Mouse (Mus musculus): ENCODE measurements around the gene Cluh. TPM values are rescaled to one million over a fixed set of nuclear protein-coding genes. Genes with fewer than 3 reads are reported as not detected.

Cluh gene
- polyA plus RNA-seq, 1 experiment from 2014 or later = 18.7 TPM

DNA sequence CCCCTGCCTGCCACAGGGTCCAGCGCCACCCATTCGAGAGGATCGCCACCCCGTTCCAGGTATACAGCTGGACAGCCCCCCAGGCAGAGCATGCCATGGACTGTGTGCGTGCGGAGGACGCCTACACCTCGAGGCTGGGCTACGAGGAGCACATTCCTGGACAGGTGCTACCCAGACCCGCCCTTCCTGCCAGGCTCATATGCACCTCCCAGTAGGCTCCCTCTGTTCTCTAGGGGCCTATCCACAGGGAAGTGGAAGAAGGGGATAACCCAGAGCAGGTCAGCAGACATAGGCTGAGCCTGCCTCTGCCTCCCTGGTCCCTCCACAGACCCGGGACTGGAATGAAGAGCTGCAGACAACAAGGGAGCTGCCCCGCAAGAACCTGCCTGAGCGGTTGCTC lies 11.0 kb downstream of the Cluh start:
- Histone ChIP-seq H3K4me2 (ENCODE audit: low read length) (no peak overlapping the region), H3K27ac (ENCODE audit: low read depth, low read length) (no peak overlapping the region), H3K4me1 (ENCODE audit: control insufficient read depth, insufficient read depth, low read depth, low read length) (no peaks in the 10 kb centered on the region), H3K9ac (ENCODE audit: low read depth, low read length) (no peak overlapping the region), H3K9me3 (ENCODE audit: control insufficient read depth, low read length) (no peaks in the 10 kb centered on the region), H3K36me3 (ENCODE audit: control insufficient read depth, insufficient read depth, low read length) (peaks cover 63% of the 10 kb centered on the region), H3K4me3 (ENCODE audit: low read length) (no peak overlapping the region), H3K27me3 (replicated peaks; ENCODE audit: control insufficient read depth, insufficient read depth, low read length) (no peaks in the 10 kb centered on the region)
- WGBS = 97% methylated on average over 13 of the region's 13 CpGs
- ATAC-seq = no peak

DNA sequence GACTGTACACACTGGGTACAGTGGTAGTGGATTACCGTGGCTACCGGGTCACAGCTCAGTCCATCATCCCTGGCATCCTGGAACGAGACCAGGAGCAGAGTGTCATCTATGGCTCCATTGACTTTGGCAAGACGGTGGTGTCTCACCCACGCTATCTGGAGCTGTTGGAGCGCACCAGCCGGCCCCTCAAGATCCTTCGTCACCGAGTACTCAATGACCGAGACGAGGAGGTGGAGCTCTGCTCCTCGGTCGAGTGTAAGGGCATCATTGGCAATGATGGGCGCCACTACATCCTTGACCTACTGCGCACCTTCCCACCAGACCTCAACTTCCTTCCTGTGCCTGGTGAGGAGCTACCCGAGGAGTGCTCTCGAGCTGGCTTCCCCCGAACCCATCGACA lies 12.3 kb downstream of the Cluh start:
- Histone ChIP-seq H3K9ac (ENCODE audit: low read depth, low read length) (no peak overlapping the region), H3K36me3 (ENCODE audit: control insufficient read depth, insufficient read depth, low read length) (peaks cover 73% of the 10 kb centered on the region), H3K27ac (ENCODE audit: low read depth, low read length) (no peak overlapping the region), H3K27me3 (replicated peaks; ENCODE audit: control insufficient read depth, insufficient read depth, low read length) (no peaks in the 10 kb centered on the region), H3K9me3 (ENCODE audit: control insufficient read depth, low read length) (no peaks in the 10 kb centered on the region), H3K4me1 (ENCODE audit: control insufficient read depth, insufficient read depth, low read depth, low read length) (no peaks in the 10 kb centered on the region), H3K4me2 (ENCODE audit: low read length) (no peak overlapping the region), H3K4me3 (ENCODE audit: low read length) (no peak overlapping the region)
- WGBS = 96% methylated on average over 19 of the region's 19 CpGs
- no peak for ATAC-seq

DNA sequence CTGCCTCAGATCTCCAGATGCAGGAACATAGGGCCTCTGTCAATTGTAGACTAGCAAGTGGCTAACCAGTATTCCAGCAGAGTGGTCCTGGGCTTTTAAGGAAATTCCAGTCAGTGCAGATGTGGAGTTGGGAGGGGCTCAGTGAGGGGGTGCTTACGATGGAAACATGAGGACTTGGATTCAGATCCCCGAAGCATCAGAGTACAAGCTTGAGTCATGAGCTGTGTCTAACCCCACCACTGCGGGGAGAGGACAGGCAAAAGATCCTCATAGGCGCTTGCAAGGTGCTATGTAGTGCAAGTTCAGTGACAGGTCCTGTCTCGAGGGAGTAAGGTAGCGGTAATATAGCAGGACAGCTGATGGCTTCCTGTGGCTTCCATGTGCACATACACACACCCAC lies 12.9 kb downstream of the Cluh start:
- H3K27me3 ChIP-seq (replicated peaks; ENCODE audit: control insufficient read depth, insufficient read depth, low read length) = no peaks in the 10 kb centered on the region
- H3K4me1 ChIP-seq (ENCODE audit: control insufficient read depth, insufficient read depth, low read depth, low read length) = no peaks in the 10 kb centered on the region
- H3K27ac ChIP-seq (ENCODE audit: low read depth, low read length) = no peak overlapping the region
- H3K4me2 ChIP-seq (ENCODE audit: low read length) = no peak overlapping the region
- H3K9me3 ChIP-seq (ENCODE audit: control insufficient read depth, low read length) = no peaks in the 10 kb centered on the region
- peaks cover 76% of the 10 kb centered on the region for H3K36me3 ChIP-seq (ENCODE audit: control insufficient read depth, insufficient read depth, low read length)
- H3K4me3 ChIP-seq (ENCODE audit: low read length) = no peak overlapping the region
- WGBS = 90% methylated on average over 6 of the region's 6 CpGs
- no peak for ATAC-seq
- H3K9ac ChIP-seq (ENCODE audit: low read depth, low read length) = no peak overlapping the region

DNA sequence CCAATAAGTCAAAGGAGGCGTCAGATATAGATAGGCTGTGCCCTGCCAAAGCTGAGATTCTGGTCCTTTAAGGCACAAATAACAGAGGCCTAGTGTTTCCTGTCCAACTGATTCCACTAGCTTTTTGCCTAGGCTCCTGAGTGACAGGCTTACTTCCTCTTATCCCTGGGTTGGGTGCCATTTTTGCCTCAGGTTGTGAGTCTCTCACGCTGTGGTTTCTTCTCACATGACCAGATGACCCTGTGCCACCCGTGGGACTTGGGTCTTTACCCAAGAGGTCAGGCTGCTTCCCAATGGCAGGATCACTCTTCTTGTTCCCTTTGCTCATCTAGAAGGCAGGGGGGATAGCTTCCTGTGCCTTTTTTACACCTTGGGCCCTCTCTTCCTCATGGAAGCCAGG lies 15.0 kb downstream of the Cluh start:
- Histone ChIP-seq H3K27ac (ENCODE audit: low read depth, low read length) (no peak overlapping the region), H3K36me3 (ENCODE audit: control insufficient read depth, insufficient read depth, low read length) (peaks cover 79% of the 10 kb centered on the region), H3K9me3 (ENCODE audit: control insufficient read depth, low read length) (no peaks in the 10 kb centered on the region), H3K9ac (ENCODE audit: low read depth, low read length) (no peak overlapping the region), H3K4me2 (ENCODE audit: low read length) (no peak overlapping the region), H3K4me1 (ENCODE audit: control insufficient read depth, insufficient read depth, low read depth, low read length) (no peaks in the 10 kb centered on the region), H3K27me3 (replicated peaks; ENCODE audit: control insufficient read depth, insufficient read depth, low read length) (no peaks in the 10 kb centered on the region), H3K4me3 (ENCODE audit: low read length) (no peak overlapping the region)
- ATAC-seq = no peak
- 87% methylated on average over 3 of the region's 3 CpGs for WGBS

DNA sequence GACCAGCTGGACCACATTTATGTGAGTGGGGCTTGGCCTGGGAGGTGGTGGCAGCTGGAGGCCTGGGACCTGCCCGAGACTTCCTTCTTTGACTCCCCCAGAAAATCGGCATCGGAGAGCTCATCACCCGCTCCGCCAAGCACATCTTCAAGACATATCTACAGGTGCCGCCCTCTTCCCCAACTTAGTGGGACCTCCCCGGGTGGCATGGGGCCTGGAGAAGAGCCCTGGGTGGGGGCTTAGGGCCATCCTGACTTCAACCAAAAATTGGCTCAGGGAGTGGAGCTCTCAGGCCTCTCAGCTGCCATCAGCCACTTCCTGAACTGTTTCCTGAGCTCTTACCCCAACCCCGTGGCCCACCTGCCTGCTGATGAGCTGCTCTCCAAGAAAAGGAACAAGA lies 15.6 kb downstream of the Cluh start:
- Histone ChIP-seq H3K36me3 (ENCODE audit: control insufficient read depth, insufficient read depth, low read length) (peaks cover 78% of the 10 kb centered on the region), H3K4me2 (ENCODE audit: low read length) (no peak overlapping the region), H3K4me3 (ENCODE audit: low read length) (no peak overlapping the region), H3K9ac (ENCODE audit: low read depth, low read length) (no peak overlapping the region), H3K9me3 (ENCODE audit: control insufficient read depth, low read length) (no peaks in the 10 kb centered on the region), H3K4me1 (ENCODE audit: control insufficient read depth, insufficient read depth, low read depth, low read length) (no peaks in the 10 kb centered on the region), H3K27ac (ENCODE audit: low read depth, low read length) (no peak overlapping the region), H3K27me3 (replicated peaks; ENCODE audit: control insufficient read depth, insufficient read depth, low read length) (no peaks in the 10 kb centered on the region)
- 93% methylated on average over 8 of the region's 8 CpGs for WGBS
- ATAC-seq = no peak

DNA sequence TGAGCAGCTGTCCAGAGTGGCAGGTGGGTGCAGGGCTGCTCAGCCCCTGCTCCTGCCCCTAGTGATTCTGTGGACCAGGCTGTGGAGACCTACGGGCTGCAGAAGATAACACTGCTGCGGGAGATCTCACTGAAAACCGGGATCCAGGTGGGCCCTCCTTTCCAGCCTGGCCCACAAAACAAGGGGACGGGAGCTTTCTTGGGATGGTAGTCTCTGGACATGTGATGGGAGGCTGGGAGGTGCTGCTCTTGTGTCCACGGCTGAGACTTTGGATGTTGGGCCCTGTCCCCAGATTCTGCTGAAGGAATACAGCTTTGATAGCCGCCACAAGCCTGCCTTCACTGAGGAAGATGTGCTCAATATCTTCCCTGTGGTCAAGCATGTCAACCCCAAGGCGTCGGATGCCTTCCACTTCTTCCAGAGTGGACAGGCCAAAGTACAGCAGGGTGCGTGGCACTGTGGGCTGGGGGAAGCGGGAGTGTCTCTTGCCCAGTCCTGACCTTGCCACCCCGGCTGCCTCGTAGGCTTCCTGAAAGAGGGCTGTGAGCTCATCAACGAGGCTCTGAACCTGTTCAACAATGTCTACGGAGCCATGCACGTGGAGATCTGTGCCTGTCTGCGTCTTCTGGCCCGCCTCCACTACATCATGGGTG lies 16.5 kb downstream of the Cluh start:
- Histone ChIP-seq H3K9ac (ENCODE audit: low read depth, low read length) (no peak overlapping the region), H3K27ac (ENCODE audit: low read depth, low read length) (no peak overlapping the region), H3K36me3 (ENCODE audit: control insufficient read depth, insufficient read depth, low read length) (peaks cover 71% of the 10 kb centered on the region), H3K4me3 (ENCODE audit: low read length) (no peak overlapping the region), H3K4me1 (ENCODE audit: control insufficient read depth, insufficient read depth, low read depth, low read length) (no peaks in the 10 kb centered on the region), H3K9me3 (ENCODE audit: control insufficient read depth, low read length) (no peaks in the 10 kb centered on the region), H3K4me2 (ENCODE audit: low read length) (no peak overlapping the region), H3K27me3 (replicated peaks; ENCODE audit: control insufficient read depth, insufficient read depth, low read length) (no peaks in the 10 kb centered on the region)
- 95% methylated on average over 17 of the region's 17 CpGs for WGBS
- ATAC-seq = no peak

DNA sequence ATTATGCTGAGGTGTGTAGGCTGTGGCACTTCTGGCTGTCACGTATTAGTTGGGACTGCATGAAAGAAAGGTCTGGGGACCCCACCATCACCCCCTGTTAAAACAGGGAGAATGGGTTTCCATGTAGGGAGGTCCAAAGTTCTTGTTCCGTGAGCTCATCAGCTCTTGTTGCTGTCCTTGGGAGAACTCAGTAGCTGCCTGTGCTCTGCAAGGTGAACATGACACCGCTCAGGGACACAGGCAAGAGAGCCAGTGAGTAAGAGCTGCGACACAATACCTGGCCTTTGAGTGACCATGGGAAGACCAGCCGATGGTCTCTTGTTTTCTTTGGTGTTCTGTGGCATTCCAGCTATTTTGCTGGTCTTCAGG lies 17.0 kb downstream of the Cluh start:
- H3K36me3 ChIP-seq (ENCODE audit: control insufficient read depth, insufficient read depth, low read length) = peaks cover 68% of the 10 kb centered on the region
- WGBS = 98% methylated on average over 5 of the region's 5 CpGs
- no peaks in the 10 kb centered on the region for H3K9me3 ChIP-seq (ENCODE audit: control insufficient read depth, low read length)
- no peaks in the 10 kb centered on the region for H3K4me1 ChIP-seq (ENCODE audit: control insufficient read depth, insufficient read depth, low read depth, low read length)
- H3K4me3 ChIP-seq (ENCODE audit: low read length) = no peak overlapping the region
- H3K9ac ChIP-seq (ENCODE audit: low read depth, low read length) = no peak overlapping the region
- no peak for ATAC-seq
- H3K27ac ChIP-seq (ENCODE audit: low read depth, low read length) = no peak overlapping the region
- H3K27me3 ChIP-seq (replicated peaks; ENCODE audit: control insufficient read depth, insufficient read depth, low read length) = no peaks in the 10 kb centered on the region
- H3K4me2 ChIP-seq (ENCODE audit: low read length) = no peak overlapping the region

DNA sequence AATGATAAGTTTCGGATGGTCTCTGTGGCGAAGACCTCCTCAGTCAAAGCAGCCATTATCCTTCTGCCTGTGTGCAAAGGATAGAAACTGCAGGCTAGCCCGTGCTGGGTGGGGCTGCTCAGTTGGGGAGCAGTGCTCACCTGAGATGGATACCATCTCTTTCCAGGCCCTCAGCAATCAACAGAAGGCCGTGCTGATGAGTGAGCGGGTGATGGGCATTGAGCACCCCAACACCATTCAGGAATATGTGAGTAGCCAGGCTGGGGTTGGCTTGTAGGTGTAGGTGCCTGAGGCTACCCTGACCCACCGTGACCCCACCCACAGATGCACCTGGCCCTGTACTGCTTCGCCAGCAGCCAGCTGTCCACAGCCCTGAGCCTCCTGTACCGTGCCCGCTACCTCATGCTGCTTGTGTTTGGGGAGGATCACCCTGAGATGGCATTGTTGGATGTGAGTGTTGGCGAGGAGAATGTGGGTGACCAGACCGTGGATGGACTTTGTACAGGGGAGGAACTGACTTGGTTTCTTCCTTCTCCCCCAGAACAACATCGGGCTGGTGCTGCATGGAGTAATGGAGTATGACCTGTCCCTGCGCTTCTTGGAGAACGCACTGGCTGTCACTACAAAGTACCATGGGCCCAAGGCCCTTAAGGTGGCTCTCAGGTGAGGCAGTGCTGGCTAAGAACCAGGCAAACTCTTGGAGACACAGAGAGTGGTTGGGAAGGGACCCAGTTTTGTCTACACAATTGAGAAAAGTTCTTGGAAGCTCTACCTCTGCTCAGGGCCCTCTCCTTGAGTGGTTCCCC lies 17.7 kb downstream of the Cluh start:
- H3K9ac ChIP-seq (ENCODE audit: low read depth, low read length) = no peak overlapping the region
- no peaks in the 10 kb centered on the region for H3K9me3 ChIP-seq (ENCODE audit: control insufficient read depth, low read length)
- H3K4me3 ChIP-seq (ENCODE audit: low read length) = no peak overlapping the region
- H3K4me2 ChIP-seq (ENCODE audit: low read length) = no peak overlapping the region
- ATAC-seq = no peak
- H3K36me3 ChIP-seq (ENCODE audit: control insufficient read depth, insufficient read depth, low read length) = peaks cover 63% of the 10 kb centered on the region
- H3K4me1 ChIP-seq (ENCODE audit: control insufficient read depth, insufficient read depth, low read depth, low read length) = no peaks in the 10 kb centered on the region
- no peak overlapping the region for H3K27ac ChIP-seq (ENCODE audit: low read depth, low read length)
- H3K27me3 ChIP-seq (replicated peaks; ENCODE audit: control insufficient read depth, insufficient read depth, low read length) = no peaks in the 10 kb centered on the region
- 96% methylated on average over 14 of the region's 14 CpGs for WGBS

DNA sequence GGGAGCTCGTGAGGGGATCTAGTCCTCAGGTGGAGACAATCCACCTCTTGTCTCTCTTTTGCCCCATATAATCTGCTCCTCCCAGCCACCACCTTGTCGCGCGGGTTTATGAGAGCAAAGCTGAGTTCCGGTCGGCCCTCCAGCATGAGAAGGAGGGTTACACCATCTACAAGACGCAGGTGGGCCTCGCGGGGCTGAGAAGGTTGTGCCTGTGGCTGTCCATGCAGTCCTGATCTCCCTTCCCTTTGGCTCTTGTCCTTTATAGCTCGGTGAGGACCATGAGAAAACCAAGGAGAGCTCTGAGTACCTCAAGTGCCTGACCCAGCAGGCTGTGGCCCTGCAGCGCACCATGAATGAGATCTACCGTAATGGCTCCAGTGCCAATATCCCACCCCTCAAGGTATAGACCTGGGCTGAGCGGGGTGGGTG lies 18.3 kb downstream of the Cluh start:
- Histone ChIP-seq H3K36me3 (ENCODE audit: control insufficient read depth, insufficient read depth, low read length) (peaks cover 56% of the 10 kb centered on the region), H3K4me1 (ENCODE audit: control insufficient read depth, insufficient read depth, low read depth, low read length) (no peaks in the 10 kb centered on the region), H3K9ac (ENCODE audit: low read depth, low read length) (no peak overlapping the region), H3K9me3 (ENCODE audit: control insufficient read depth, low read length) (no peaks in the 10 kb centered on the region), H3K4me2 (ENCODE audit: low read length) (no peak overlapping the region), H3K27ac (ENCODE audit: low read depth, low read length) (no peak overlapping the region), H3K4me3 (ENCODE audit: low read length) (no peak overlapping the region), H3K27me3 (replicated peaks; ENCODE audit: control insufficient read depth, insufficient read depth, low read length) (no peaks in the 10 kb centered on the region)
- WGBS = 96% methylated on average over 13 of the region's 13 CpGs
- ATAC-seq = no peak
